Mouse (Mus musculus) mature B cell (primary cell): ENCODE data around the gene Gm6902.
"Not testable (repeated sequence)": the region's sequence is repeated elsewhere in the genome, so short reads cannot be mapped to it uniquely, and the experiment has no call there.

Experiments used
- in situ Hi-C: fragments of 300-500 bp; cut with MboI; formaldehyde crosslinking; loops from 2 replicates; pipeline ENCODE4 v1.14.3; 2019

Gm6902 gene

GRCm38 (mm10) chr7:23278800-23279199 is at the start of gene Gm6902:
Gene Gm6902 (minus strand): TSS chr7:23278900.
- in situ Hi-C loops: not testable (repeated sequence)

GRCm38 (mm10) chr7:23300892-23301291 is 22.2 kb upstream of the Gm6902 start, which contains the start of gene Nlrp4e:
Gene Nlrp4e (plus strand): TSS chr7:23301192.
- in situ Hi-C loops: not testable (repeated sequence)

DNA sequence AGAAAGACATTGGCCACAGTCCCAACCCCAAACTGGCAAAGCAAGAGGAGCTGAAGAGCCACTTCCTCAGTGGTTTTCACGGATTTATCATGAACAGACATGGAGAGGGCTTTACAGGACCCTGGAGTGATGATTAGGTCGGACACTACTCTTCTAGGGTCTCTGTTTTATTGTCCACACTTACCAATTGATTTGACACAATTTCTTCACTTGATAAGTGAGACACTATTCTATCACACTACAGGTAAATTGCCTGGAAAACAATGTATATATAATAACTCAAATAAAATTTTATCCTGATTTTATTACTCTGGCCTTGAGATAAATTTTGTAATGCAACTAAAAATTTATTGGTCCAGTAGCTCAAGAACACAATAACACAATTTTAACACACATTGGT is 27.1 kb downstream of the Gm6902 start, which contains the start of gene Vmn1r166:
Gene Vmn1r166, minus strand, starts transcription at position 101 of the 400 bp plus-strand sequence.
- in situ Hi-C loops: not testable (repeated sequence)
